Mouse (Mus musculus): Measurements from ENCODE around the gene Dok5. TPM values are rescaled to one million over a fixed set of nuclear protein-coding genes. Genes with fewer than 3 reads are reported as not detected.

Gene Dok5
- polyA plus RNA-seq, 1 experiment: 0.11 TPM

GRCm38 (mm10) chr2:170816302-170816701, 84.7 kb downstream of the Dok5 start:
- Histone ChIP-seq H3K27ac (ENCODE audit: control insufficient read depth, insufficient read depth, low read depth, low read length) (no peak overlapping the region), H3K4me1 (ENCODE audit: control insufficient read depth, insufficient read depth, low read length) (no peaks in the 10 kb centered on the region), H3K27me3 (ENCODE audit: control insufficient read depth, insufficient read depth, low read length) (no peaks in the 10 kb centered on the region), H3K36me3 (ENCODE audit: control insufficient read depth, insufficient read depth, low read length) (no peaks in the 10 kb centered on the region), H3K4me3 (ENCODE audit: control insufficient read depth, low read depth, low read length) (no peak overlapping the region)
- TF ChIP-seq POLR2A (IDR thresholded peaks at IDR 0.05; ENCODE audit: control insufficient read depth, low read depth, low read length) (no peak), CTCF (IDR thresholded peaks at IDR 0.05; ENCODE audit: control insufficient read depth, insufficient read depth, insufficient replicate concordance, low read depth, low read length) (no peak)

DNA sequence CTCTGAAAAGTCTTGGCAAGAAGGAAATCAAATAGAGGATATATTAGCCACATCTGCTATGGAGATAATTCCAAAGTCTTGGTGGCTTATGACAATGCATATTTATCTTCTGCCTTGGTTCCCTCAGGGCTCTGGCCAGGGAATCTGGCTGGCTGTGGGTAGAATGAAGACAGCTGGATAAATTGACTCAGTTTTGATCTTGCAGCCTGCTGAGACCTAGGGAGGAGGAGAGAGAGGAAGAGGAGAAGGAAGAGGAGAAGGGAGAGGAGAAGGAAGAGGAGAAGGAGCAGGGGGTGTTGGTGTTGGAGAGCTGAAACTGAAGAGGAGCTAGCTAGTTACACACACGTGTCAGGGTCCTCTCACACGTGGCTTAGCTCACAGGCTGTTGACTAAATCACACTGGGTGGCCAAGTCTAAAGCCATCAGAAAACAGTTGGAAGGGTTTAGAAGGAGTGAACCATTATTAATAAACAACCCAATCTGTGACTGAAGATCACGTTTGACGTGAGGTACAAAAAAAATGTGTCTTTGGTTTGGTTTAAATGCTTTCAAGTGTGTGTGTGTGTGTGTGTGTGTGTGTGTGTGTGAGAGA, 85.6 kb downstream of the Dok5 start:
- H3K4me3 ChIP-seq (ENCODE audit: control insufficient read depth, low read depth, low read length): no peak overlapping the region
- no peaks in the 10 kb centered on the region for H3K36me3 ChIP-seq (ENCODE audit: control insufficient read depth, insufficient read depth, low read length)
- no peak overlapping the region for H3K27ac ChIP-seq (ENCODE audit: control insufficient read depth, insufficient read depth, low read depth, low read length)
- H3K27me3 ChIP-seq (ENCODE audit: control insufficient read depth, insufficient read depth, low read length): no peaks in the 10 kb centered on the region
- H3K4me1 ChIP-seq (ENCODE audit: control insufficient read depth, insufficient read depth, low read length): no peaks in the 10 kb centered on the region
- TF ChIP-seq POLR2A (IDR thresholded peaks at IDR 0.05; ENCODE audit: control insufficient read depth, low read depth, low read length): no peak
- TF ChIP-seq CTCF (IDR thresholded peaks at IDR 0.05; ENCODE audit: control insufficient read depth, insufficient read depth, insufficient replicate concordance, low read depth, low read length): no peak

DNA sequence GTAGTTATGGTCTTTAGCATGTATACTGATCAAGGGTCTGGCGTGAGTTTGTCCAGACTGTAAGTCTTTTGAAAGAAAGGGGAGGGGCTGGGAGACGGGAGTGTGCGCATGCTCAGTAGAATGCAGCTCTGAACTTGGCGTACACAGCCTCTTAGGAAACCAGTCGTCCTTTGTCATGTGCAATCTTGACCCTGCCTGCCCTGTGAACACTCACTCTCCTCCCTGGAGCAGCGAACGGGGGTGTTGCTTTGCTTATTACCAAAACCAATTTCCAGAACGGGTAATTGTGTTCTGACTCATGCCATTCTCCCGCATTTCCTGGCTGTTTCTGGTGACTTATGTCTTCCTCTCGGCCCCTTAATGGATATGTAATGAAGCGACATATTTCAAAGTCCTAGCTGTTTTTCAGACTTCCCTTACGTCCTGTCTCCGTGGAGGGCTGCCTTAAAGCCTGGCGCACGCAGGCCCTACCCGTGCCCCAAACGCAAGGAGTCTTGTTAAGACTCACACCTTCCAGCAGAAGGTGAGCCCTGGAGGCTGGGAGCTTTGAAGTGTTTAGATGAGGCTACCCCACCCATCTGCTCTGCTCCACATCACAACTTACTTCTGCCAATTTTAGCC, 95.3 kb downstream of the Dok5 start:
- peaks cover 2% of the 10 kb centered on the region for H3K4me1 ChIP-seq (ENCODE audit: control insufficient read depth, insufficient read depth, low read length)
- H3K27me3 ChIP-seq (ENCODE audit: control insufficient read depth, insufficient read depth, low read length): no peaks in the 10 kb centered on the region
- no peak for TF ChIP-seq POLR2A (IDR thresholded peaks at IDR 0.05; ENCODE audit: control insufficient read depth, low read depth, low read length)
- TF ChIP-seq CTCF (IDR thresholded peaks at IDR 0.05; ENCODE audit: control insufficient read depth, insufficient read depth, insufficient replicate concordance, low read depth, low read length): no peak
- no peaks in the 10 kb centered on the region for H3K36me3 ChIP-seq (ENCODE audit: control insufficient read depth, insufficient read depth, low read length)
- H3K27ac ChIP-seq (ENCODE audit: control insufficient read depth, insufficient read depth, low read depth, low read length): no peak overlapping the region
- H3K4me3 ChIP-seq (ENCODE audit: control insufficient read depth, low read depth, low read length): peak overlapping the region; percentile 60

GRCm38 (mm10) chr2:170828757-170829156, 97.2 kb downstream of the Dok5 start:
- TF ChIP-seq CTCF (IDR thresholded peaks at IDR 0.05; ENCODE audit: control insufficient read depth, insufficient read depth, insufficient replicate concordance, low read depth, low read length) (no peak), POLR2A (IDR thresholded peaks at IDR 0.05; ENCODE audit: control insufficient read depth, low read depth, low read length) (no peak)
- Histone ChIP-seq H3K27ac (ENCODE audit: control insufficient read depth, insufficient read depth, low read depth, low read length) (no peak overlapping the region), H3K27me3 (ENCODE audit: control insufficient read depth, insufficient read depth, low read length) (no peaks in the 10 kb centered on the region), H3K36me3 (ENCODE audit: control insufficient read depth, insufficient read depth, low read length) (no peaks in the 10 kb centered on the region), H3K4me3 (ENCODE audit: control insufficient read depth, low read depth, low read length) (no peak overlapping the region), H3K4me1 (ENCODE audit: control insufficient read depth, insufficient read depth, low read length) (peaks cover 2% of the 10 kb centered on the region)

DNA sequence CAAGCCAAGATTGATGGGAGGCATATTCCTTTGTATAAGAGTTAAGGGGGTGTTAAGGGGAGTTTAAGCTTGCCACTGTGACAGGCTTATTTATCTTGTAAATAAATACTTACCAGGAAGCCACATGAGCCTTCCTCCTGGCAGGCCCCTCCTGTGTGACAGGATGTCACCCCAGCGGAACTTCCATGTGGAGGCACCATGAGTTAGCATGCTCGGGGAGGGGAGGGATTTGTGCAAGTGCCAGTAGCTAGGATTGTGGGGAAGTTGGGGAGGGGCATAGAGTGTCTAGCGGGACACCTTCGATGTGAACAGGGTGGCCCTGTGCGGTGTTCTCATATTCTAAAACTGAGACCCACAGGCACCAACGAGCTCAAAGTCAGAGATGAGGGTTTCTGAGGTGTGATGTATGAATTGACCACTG, 97.6 kb downstream of the Dok5 start:
- TF ChIP-seq CTCF (IDR thresholded peaks at IDR 0.05; ENCODE audit: control insufficient read depth, insufficient read depth, insufficient replicate concordance, low read depth, low read length) (no peak), POLR2A (IDR thresholded peaks at IDR 0.05; ENCODE audit: control insufficient read depth, low read depth, low read length) (no peak)
- H3K27ac ChIP-seq (ENCODE audit: control insufficient read depth, insufficient read depth, low read depth, low read length): no peak overlapping the region

GRCm38 (mm10) chr2:170829988-170830387, 98.4 kb downstream of the Dok5 start:
- Histone ChIP-seq H3K36me3 (ENCODE audit: control insufficient read depth, insufficient read depth, low read length) (no peaks in the 10 kb centered on the region), H3K27me3 (ENCODE audit: control insufficient read depth, insufficient read depth, low read length) (no peaks in the 10 kb centered on the region)

More for the DNA sequence above, 97.6 kb downstream of the Dok5 start:
- Histone ChIP-seq H3K4me1 (ENCODE audit: control insufficient read depth, insufficient read depth, low read length) (peaks cover 2% of the 10 kb centered on the region), H3K27me3 (ENCODE audit: control insufficient read depth, insufficient read depth, low read length) (no peaks in the 10 kb centered on the region), H3K36me3 (ENCODE audit: control insufficient read depth, insufficient read depth, low read length) (no peaks in the 10 kb centered on the region), H3K4me3 (ENCODE audit: control insufficient read depth, low read depth, low read length) (no peak overlapping the region)

GRCm38 (mm10) chr2:170836862-170837261, 105.3 kb downstream of the Dok5 start:
- Histone ChIP-seq H3K4me1 (ENCODE audit: control insufficient read depth, insufficient read depth, low read length) (no peaks in the 10 kb centered on the region), H3K4me3 (ENCODE audit: control insufficient read depth, low read depth, low read length) (no peak overlapping the region), H3K36me3 (ENCODE audit: control insufficient read depth, insufficient read depth, low read length) (no peaks in the 10 kb centered on the region), H3K27me3 (ENCODE audit: control insufficient read depth, insufficient read depth, low read length) (no peaks in the 10 kb centered on the region), H3K27ac (ENCODE audit: control insufficient read depth, insufficient read depth, low read depth, low read length) (no peak overlapping the region)
- no peak for TF ChIP-seq CTCF (IDR thresholded peaks at IDR 0.05; ENCODE audit: control insufficient read depth, insufficient read depth, insufficient replicate concordance, low read depth, low read length)
- no peak for TF ChIP-seq POLR2A (IDR thresholded peaks at IDR 0.05; ENCODE audit: control insufficient read depth, low read depth, low read length)

More at GRCm38 (mm10) chr2:170829988-170830387, 98.4 kb downstream of the Dok5 start:
- TF ChIP-seq POLR2A (IDR thresholded peaks at IDR 0.05; ENCODE audit: control insufficient read depth, low read depth, low read length): no peak
- TF ChIP-seq CTCF (IDR thresholded peaks at IDR 0.05; ENCODE audit: control insufficient read depth, insufficient read depth, insufficient replicate concordance, low read depth, low read length): no peak
- Histone ChIP-seq H3K4me3 (ENCODE audit: control insufficient read depth, low read depth, low read length) (no peak overlapping the region), H3K27ac (ENCODE audit: control insufficient read depth, insufficient read depth, low read depth, low read length) (no peak overlapping the region), H3K4me1 (ENCODE audit: control insufficient read depth, insufficient read depth, low read length) (peaks cover 2% of the 10 kb centered on the region)
